Mouse (Mus musculus): ENCODE measurements around the gene Epha6. TPM values are rescaled to one million over a fixed set of nuclear protein-coding genes. Genes with fewer than 3 reads are reported as not detected.
A peak's percentile ranks its signal among the peaks of the same experiment; 100 is the strongest.

The Epha6 gene
- polyA plus RNA-seq, 1 experiment from 2014 or later: not detected

DNA sequence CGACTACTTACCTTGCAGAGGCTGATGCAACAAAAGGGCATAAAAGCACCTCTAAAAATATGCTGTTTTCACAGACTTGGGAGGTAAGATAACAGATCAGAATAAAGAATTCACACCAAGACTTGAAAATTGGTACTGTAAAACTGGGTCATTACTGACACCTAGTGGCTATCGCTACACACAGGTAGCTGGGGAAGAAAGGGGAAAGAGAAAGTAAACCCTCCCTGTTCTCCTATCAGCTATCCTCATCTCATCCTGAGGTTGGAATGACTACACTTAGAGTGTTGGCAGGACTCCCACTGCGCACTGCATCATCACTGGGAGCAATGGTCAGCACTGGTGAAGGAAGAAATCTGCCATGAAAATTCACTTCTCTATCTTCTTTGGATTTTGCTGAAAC, 988.2 kb downstream of the Epha6 start:
- Histone ChIP-seq H3K4me2 (replicated peaks; ENCODE audit: low read depth, low read length) (no peak overlapping the region), H3K27me3 (replicated peaks; ENCODE audit: insufficient read depth, low read length) (no peaks in the 10 kb centered on the region), H3K4me1 (ENCODE audit: insufficient read depth, low read depth, low read length) (no peaks in the 10 kb centered on the region), H3K36me3 (ENCODE audit: insufficient read depth, low read length) (no peaks in the 10 kb centered on the region), H3K27ac (ENCODE audit: low read length) (no peak overlapping the region), H3K4me3 (ENCODE audit: low read depth, low read length) (no peak overlapping the region), H3K9ac (replicated peaks; ENCODE audit: low read depth) (no peak overlapping the region), H3K9me3 (ENCODE audit: low read length) (no peaks in the 10 kb centered on the region)
- peak; percentile 84 for DNase-seq (ENCODE audit: low spot score)
- TF ChIP-seq CTCF (IDR thresholded peaks at IDR 0.05): peak; percentile 88
- TF ChIP-seq EP300 (IDR thresholded peaks at IDR 0.05): no peak
- WGBS: 27% methylated on average over 3 of the region's 3 CpGs
- ATAC-seq: peak; percentile 75

- Histone ChIP-seq H3K27ac (ENCODE audit: low read length) (no peak overlapping the region), H3K4me3 (ENCODE audit: low read depth, low read length) (no peak overlapping the region), H3K36me3 (ENCODE audit: insufficient read depth, low read length) (no peaks in the 10 kb centered on the region), H3K27me3 (replicated peaks; ENCODE audit: insufficient read depth, low read length) (no peaks in the 10 kb centered on the region), H3K9me3 (ENCODE audit: low read length) (no peaks in the 10 kb centered on the region), H3K9ac (replicated peaks; ENCODE audit: low read depth) (no peak overlapping the region), H3K4me2 (replicated peaks; ENCODE audit: low read depth, low read length) (no peak overlapping the region), H3K4me1 (ENCODE audit: insufficient read depth, low read depth, low read length) (no peaks in the 10 kb centered on the region)
- TF ChIP-seq EP300 (IDR thresholded peaks at IDR 0.05) (no peak), CTCF (IDR thresholded peaks at IDR 0.05) (no peak)
- DNase-seq (ENCODE audit: low spot score): no peak
- WGBS: 72% methylated on average over 3 of the region's 3 CpGs
- ATAC-seq: no peak
Observed at GRCm38 (mm10) chr16:59615675-59616074, 989.7 kb downstream of the Epha6 start.

- DNase-seq (ENCODE audit: low spot score) (no peak), ATAC-seq (no peak)
- H3K27me3 ChIP-seq (replicated peaks; ENCODE audit: insufficient read depth, low read length): no peaks in the 10 kb centered on the region
- 74% methylated on average over 1 of the region's 1 CpGs for WGBS
- H3K4me1 ChIP-seq (ENCODE audit: insufficient read depth, low read depth, low read length): no peaks in the 10 kb centered on the region
- no peak overlapping the region for H3K4me2 ChIP-seq (replicated peaks; ENCODE audit: low read depth, low read length)
- H3K4me3 ChIP-seq (ENCODE audit: low read depth, low read length): no peak overlapping the region
- no peak overlapping the region for H3K9ac ChIP-seq (replicated peaks; ENCODE audit: low read depth)
- no peaks in the 10 kb centered on the region for H3K9me3 ChIP-seq (ENCODE audit: low read length)
- TF ChIP-seq CTCF (IDR thresholded peaks at IDR 0.05) (no peak), EP300 (IDR thresholded peaks at IDR 0.05) (no peak)
- H3K27ac ChIP-seq (ENCODE audit: low read length): no peak overlapping the region
- H3K36me3 ChIP-seq (ENCODE audit: insufficient read depth, low read length): no peaks in the 10 kb centered on the region
Observed at GRCm38 (mm10) chr16:59610750-59611149, 994.6 kb downstream of the Epha6 start.

GRCm38 (mm10) chr16:59604078-59604781, 1001.1 kb downstream of the Epha6 start:
- no peak for ATAC-seq
- 58% methylated on average over 15 of the region's 15 CpGs for WGBS
- peak; percentile 57 for DNase-seq (ENCODE audit: low spot score)

More at GRCm38 (mm10) chr16:59604078-59604781, 1001.1 kb downstream of the Epha6 start:
- Histone ChIP-seq H3K9me3 (ENCODE audit: low read length) (no peaks in the 10 kb centered on the region), H3K4me3 (ENCODE audit: low read depth, low read length) (no peak overlapping the region), H3K27ac (ENCODE audit: low read length) (no peak overlapping the region), H3K4me1 (ENCODE audit: insufficient read depth, low read depth, low read length) (peaks cover 6% of the 10 kb centered on the region; the same call in 1 of the 2 replicates), H3K27me3 (replicated peaks; ENCODE audit: insufficient read depth, low read length) (no peaks in the 10 kb centered on the region), H3K9ac (replicated peaks; ENCODE audit: low read depth) (no peak overlapping the region), H3K36me3 (ENCODE audit: insufficient read depth, low read length) (no peaks in the 10 kb centered on the region), H3K4me2 (replicated peaks; ENCODE audit: low read depth, low read length) (no peak overlapping the region)
- TF ChIP-seq EP300 (IDR thresholded peaks at IDR 0.05) (no peak), CTCF (IDR thresholded peaks at IDR 0.05) (no peak)

Small RNAs within 50 kb of the gene (microRNA-seq; reads per million reads assigned to microRNA genes)
- gene Gm24755: not detected

All from lung, postnatal 0 days (tissue).